Mouse (Mus musculus): ENCODE measurements around the gene Nfe2l2. TPM values are rescaled to one million over a fixed set of nuclear protein-coding genes. Genes with fewer than 3 reads are reported as not detected.

Gene Nfe2l2
- polyA plus RNA-seq, 1 experiment from 2014 or later, result 71.7 TPM

- H3K9ac ChIP-seq (ENCODE audit: low read length), result no peak overlapping the region
- no peaks in the 10 kb centered on the region for H3K36me3 ChIP-seq (ENCODE audit: control insufficient read depth, insufficient read depth, low read length)
- H3K9me3 ChIP-seq (ENCODE audit: control insufficient read depth, low read length), result no peaks in the 10 kb centered on the region
- H3K4me3 ChIP-seq (ENCODE audit: low read depth, low read length), result no peak overlapping the region
- WGBS, result 82% methylated on average over 6 of the region's 6 CpGs
- DNase-seq (ENCODE audit: low spot score), result no peak
- H3K27ac ChIP-seq (ENCODE audit: low read depth), result no peak overlapping the region
- no peak overlapping the region for H3K4me2 ChIP-seq (ENCODE audit: low read length)
- ATAC-seq (replicated peaks; ENCODE audit: low FRiP score, low TSS enrichment, low read depth), result no peak
- H3K27me3 ChIP-seq (replicated peaks; ENCODE audit: control insufficient read depth, insufficient read depth, low read length), result no peaks in the 10 kb centered on the region
- H3K4me1 ChIP-seq (replicated peaks; ENCODE audit: control insufficient read depth, insufficient read depth, low read length), result 0 out of 2 replicates have a peak, but pooled peaks cover 12% of the 10 kb centered on the region
Observed at GRCm38 (mm10) chr2:75631421-75631820, 73.0 kb downstream of the Nfe2l2 start.

GRCm38 (mm10) chr2:75628487-75628886, 76.0 kb downstream of the Nfe2l2 start:
- Histone ChIP-seq H3K36me3 (ENCODE audit: control insufficient read depth, insufficient read depth, low read length) (no peaks in the 10 kb centered on the region), H3K4me3 (ENCODE audit: low read depth, low read length) (no peak overlapping the region), H3K27ac (ENCODE audit: low read depth) (no peak overlapping the region), H3K4me2 (ENCODE audit: low read length) (no peak overlapping the region), H3K9me3 (ENCODE audit: control insufficient read depth, low read length) (no peaks in the 10 kb centered on the region), H3K4me1 (replicated peaks; ENCODE audit: control insufficient read depth, insufficient read depth, low read length) (0 out of 2 replicates have a peak, but pooled peaks cover 6% of the 10 kb centered on the region), H3K9ac (ENCODE audit: low read length) (no peak overlapping the region), H3K27me3 (replicated peaks; ENCODE audit: control insufficient read depth, insufficient read depth, low read length) (no peaks in the 10 kb centered on the region)
- no peak for ATAC-seq (replicated peaks; ENCODE audit: low FRiP score, low TSS enrichment, low read depth)
- no peak for DNase-seq (ENCODE audit: low spot score)
- WGBS, result 94% methylated on average over 8 of the region's 8 CpGs

GRCm38 (mm10) chr2:75626597-75627440, 77.6 kb downstream of the Nfe2l2 start:
- Histone ChIP-seq H3K36me3 (ENCODE audit: control insufficient read depth, insufficient read depth, low read length) (no peaks in the 10 kb centered on the region), H3K27me3 (replicated peaks; ENCODE audit: control insufficient read depth, insufficient read depth, low read length) (no peaks in the 10 kb centered on the region), H3K4me3 (ENCODE audit: low read depth, low read length) (no peak overlapping the region), H3K4me2 (ENCODE audit: low read length) (no peak overlapping the region), H3K9me3 (ENCODE audit: control insufficient read depth, low read length) (no peaks in the 10 kb centered on the region), H3K9ac (ENCODE audit: low read length) (no peak overlapping the region), H3K4me1 (replicated peaks; ENCODE audit: control insufficient read depth, insufficient read depth, low read length) (no peaks in the 10 kb centered on the region), H3K27ac (ENCODE audit: low read depth) (no peak overlapping the region)
- 71% methylated on average over 6 of the region's 6 CpGs for WGBS
- ATAC-seq (replicated peaks; ENCODE audit: low FRiP score, low TSS enrichment, low read depth) (no peak), DNase-seq (ENCODE audit: low spot score) (no peak)

Small RNA genes within 50 kb of the gene (microRNA-seq; reads per million reads assigned to microRNA genes)
- not detected for gene Gm24574

Other genes starting within 250 kb of the Nfe2l2 start
- gene Hnrnpa3, start 45.4 kb downstream of the Nfe2l2 start, polyA plus RNA-seq (2014; fragmentation: Nextera tagmentation; extraction: Ambion mirVana), result 230 TPM in 2 replicates
- gene Agps, start 127.5 kb upstream of the Nfe2l2 start, polyA plus RNA-seq (2014; fragmentation: Nextera tagmentation; extraction: Ambion mirVana), result 35.6 and 38.4 TPM in 2 replicates
- gene Ttc30b, start 233.9 kb upstream of the Nfe2l2 start, polyA plus RNA-seq (2014; fragmentation: Nextera tagmentation; extraction: Ambion mirVana), result 8.0 and 9.3 TPM in 2 replicates